Mouse (Mus musculus) gastrocnemius, postnatal 14 days (tissue): ENCODE results near the gene Rbbp4. TPM values are rescaled to one million over a fixed set of nuclear protein-coding genes. Genes with fewer than 3 reads are reported as not detected.
"Not testable (repeated sequence)": the region's sequence is repeated elsewhere in the genome, so short reads cannot be mapped to it uniquely, and the experiment has no call there.

ENCODE experiments used
- DNase-seq: peaks from one replicate; pipeline ENCODE4 v3.0.0; 2021; ENCODE audit warnings: mixed read lengths
- intact Hi-C: fragments of 180-260 bp; cut with DNase I; formaldehyde crosslinking; loops from one replicate; pipeline ENCODE4 v1.15.1; 2025; ENCODE audit warnings: low total_unique reads
- total RNA-seq, 2 experiments: library from RNA; stranded (reverse); gene quantifications; 2 replicates each; pipeline ENCODE4 v1.2.3; 2021

Gene Rbbp4
- total RNA-seq, 2 experiments from 2014 or later: 66.0 to 67.2 TPM

GRCm38 (mm10) chr4:129362238-129362637 lies 27.1 kb upstream of the Rbbp4 start:
- intact Hi-C loops, DNase-seq: not testable (repeated sequence)

- DNase-seq: no peak
- intact Hi-C loops: no loop called here
These were observed 22.5 kb upstream of the Rbbp4 start for GRCm38 (mm10) chr4:129357613-129358163.

- DNase-seq: no peak
- intact Hi-C loops: loop anchor here (2.0 kb wide), 1 partner anchor 51 kb away; no protein-coding TSS in a partner anchor
These were observed 19.1 kb upstream of the Rbbp4 start for GRCm38 (mm10) chr4:129354236-129354635.

- no peak for DNase-seq
- intact Hi-C loops: no loop called here
These were observed 18.0 kb upstream of the Rbbp4 start for GRCm38 (mm10) chr4:129353176-129353575.

GRCm38 (mm10) chr4:129351111-129351510 lies 15.9 kb upstream of the Rbbp4 start:
- DNase-seq: no peak
- intact Hi-C loops: loop anchor here (2.0 kb wide), 1 partner anchor 106 kb away; no protein-coding TSS in a partner anchor

- intact Hi-C loops: loop anchor here (2.0 kb wide), 1 partner anchor 106 kb away; no protein-coding TSS in a partner anchor
- peak; percentile 76 for DNase-seq
These were observed 15.5 kb upstream of the Rbbp4 start for GRCm38 (mm10) chr4:129350644-129351043.

- intact Hi-C loops: no loop called here
- no peak for DNase-seq
These were observed 11.4 kb upstream of the Rbbp4 start for GRCm38 (mm10) chr4:129346481-129347154.

- intact Hi-C loops: no loop called here
- no peak for DNase-seq
These were observed 7.5 kb upstream of the Rbbp4 start for GRCm38 (mm10) chr4:129342705-129343104.

GRCm38 (mm10) chr4:129341888-129342287 lies 6.7 kb upstream of the Rbbp4 start:
- no peak for DNase-seq
- intact Hi-C loops: no loop called here

- intact Hi-C loops: no loop called here
- DNase-seq: no peak
These were observed 4.6 kb upstream of the Rbbp4 start for GRCm38 (mm10) chr4:129339743-129340142.

- intact Hi-C loops: no loop called here
These were observed 1.1 kb upstream of the Rbbp4 start for GRCm38 (mm10) chr4:129336291-129336690.

GRCm38 (mm10) chr4:129334677-129335215 lies 424 bp downstream of the Rbbp4 start:
- no peak for DNase-seq
- intact Hi-C loops: no loop called here

More at GRCm38 (mm10) chr4:129336291-129336690, 1.1 kb upstream of the Rbbp4 start:
- DNase-seq: no peak

- DNase-seq: no peak
- intact Hi-C loops: no loop called here
These were observed 2.3 kb downstream of the Rbbp4 start for GRCm38 (mm10) chr4:129332846-129333245.

GRCm38 (mm10) chr4:129326191-129326590 lies 9.0 kb downstream of the Rbbp4 start:
- intact Hi-C loops: no loop called here
- DNase-seq: no peak

GRCm38 (mm10) chr4:129324756-129325155 lies 10.4 kb downstream of the Rbbp4 start:
- intact Hi-C loops: no loop called here
- DNase-seq: no peak

GRCm38 (mm10) chr4:129323491-129323890 lies 11.7 kb downstream of the Rbbp4 start:
- intact Hi-C loops: no loop called here
- no peak for DNase-seq

- no peak for DNase-seq
- intact Hi-C loops: no loop called here
These were observed 13.1 kb downstream of the Rbbp4 start for GRCm38 (mm10) chr4:129322042-129322441.

- intact Hi-C loops: no loop called here
- no peak for DNase-seq
These were observed 14.3 kb downstream of the Rbbp4 start for GRCm38 (mm10) chr4:129320876-129321275.

GRCm38 (mm10) chr4:129313886-129314285 lies 21.3 kb downstream of the Rbbp4 start:
- no peak for DNase-seq
- intact Hi-C loops: no loop called here

- no peak for DNase-seq
- intact Hi-C loops: no loop called here
These were observed 27.2 kb downstream of the Rbbp4 start for GRCm38 (mm10) chr4:129307936-129308335.

- DNase-seq: no peak
- intact Hi-C loops: no loop called here
These were observed 30.9 kb downstream of the Rbbp4 start for GRCm38 (mm10) chr4:129304306-129304705.
